Mouse (Mus musculus) spleen, adult 2 months (tissue): ENCODE measurements around the gene Uckl1.

Experiments used
- CTCF ChIP-seq: fragments of 200-500 bp; IDR thresholded peaks from 2 replicates; pipeline ENCODE4 v1.5.1; 2011; ENCODE audit warnings: mild to moderate bottlenecking, inconsistent platforms; ENCODE audit not compliant: insufficient read depth, insufficient read length, insufficient replicate concordance; ENCODE audit errors: extremely low read depth
- POLR2A ChIP-seq: fragments of 200-500 bp; IDR thresholded peaks from 2 replicates; pipeline ENCODE4 v1.6.1; 2011; ENCODE audit warnings: low read depth, low read length, inconsistent platforms

GRCm38 (mm10) chr2:181521491-181521890, 63.2 kb downstream of the Uckl1 start:
- TF ChIP-seq CTCF (no peak), POLR2A (no peak)
